Mouse (Mus musculus): ENCODE measurements around the gene AW551984. TPM values are rescaled to one million over a fixed set of nuclear protein-coding genes. Genes with fewer than 3 reads are reported as not detected.

AW551984 gene
- polyA plus RNA-seq, 1 experiment from 2014 or later, result 9.8 TPM

DNA sequence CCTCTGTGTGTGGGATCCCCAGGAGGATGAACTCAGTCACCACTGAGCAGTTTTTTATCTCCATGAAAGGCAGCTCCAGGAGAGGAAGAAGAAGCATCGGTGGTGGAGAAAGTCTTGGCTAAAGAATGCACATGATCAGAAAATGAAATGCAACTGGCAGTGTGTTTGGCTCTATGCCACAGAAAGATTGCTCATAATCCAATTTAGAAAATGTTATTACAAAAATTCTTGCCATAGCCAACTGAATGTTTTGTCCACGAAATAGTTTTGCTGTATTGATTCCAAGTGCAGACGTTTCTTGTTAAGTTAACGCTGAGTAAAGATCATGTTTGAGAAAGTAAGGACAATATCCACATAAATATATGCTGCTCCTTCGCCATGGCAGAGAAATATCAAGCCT, 53.4 kb downstream of the AW551984 start:
- Histone ChIP-seq H3K27me3 (replicated peaks; ENCODE audit: control insufficient read depth, insufficient read depth, low read length) (no peaks in the 10 kb centered on the region), H3K36me3 (ENCODE audit: control insufficient read depth, insufficient read depth) (no peaks in the 10 kb centered on the region), H3K4me2 (replicated peaks; ENCODE audit: low read depth) (no peak overlapping the region), H3K4me3 (ENCODE audit: low read depth, low read length) (no peak overlapping the region), H3K27ac (ENCODE audit: low read depth, low read length) (no peak overlapping the region), H3K9me3 (ENCODE audit: control insufficient read depth) (no peaks in the 10 kb centered on the region), H3K4me1 (replicated peaks; ENCODE audit: control insufficient read depth, insufficient read depth, low read length) (no peaks in the 10 kb centered on the region), H3K9ac (ENCODE audit: low read depth, low read length) (no peak overlapping the region)
- TF ChIP-seq CTCF (IDR thresholded peaks at IDR 0.05; ENCODE audit: low read depth), result no peak
- no peak for ATAC-seq
- 64% methylated on average over 5 of the region's 5 CpGs for WGBS

Other genes starting within 250 kb of the AW551984 start
- gene Olfr951, start 217.0 kb downstream of the AW551984 start, polyA plus RNA-seq (2015; fragmentation: Nextera tagmentation; extraction: Ambion mirVana), result not detected in 2 replicates
- not detected in 2 replicates for gene Olfr952, start 177.3 kb downstream of the AW551984 start, polyA plus RNA-seq (2015; fragmentation: Nextera tagmentation; extraction: Ambion mirVana)
- not detected in 2 replicates for gene Olfr954, start 147.7 kb downstream of the AW551984 start, polyA plus RNA-seq (2015; fragmentation: Nextera tagmentation; extraction: Ambion mirVana)
- not detected in 2 replicates for gene Olfr955, start 132.5 kb downstream of the AW551984 start, polyA plus RNA-seq (2015; fragmentation: Nextera tagmentation; extraction: Ambion mirVana)
- not detected in 2 replicates for gene Olfr44, start 110.4 kb downstream of the AW551984 start, polyA plus RNA-seq (2015; fragmentation: Nextera tagmentation; extraction: Ambion mirVana)
- gene Olfr957, start 88.6 kb downstream of the AW551984 start, polyA plus RNA-seq (2015; fragmentation: Nextera tagmentation; extraction: Ambion mirVana), result not detected in 2 replicates
- gene Olfr958, start 50.3 kb downstream of the AW551984 start, polyA plus RNA-seq (2015; fragmentation: Nextera tagmentation; extraction: Ambion mirVana), result not detected in 2 replicates
- not detected in 2 replicates for gene Olfr959, start 28.8 kb downstream of the AW551984 start, polyA plus RNA-seq (2015; fragmentation: Nextera tagmentation; extraction: Ambion mirVana)
- not detected in 2 replicates for gene Olfr148, start 6.3 kb upstream of the AW551984 start, polyA plus RNA-seq (2015; fragmentation: Nextera tagmentation; extraction: Ambion mirVana)
- gene Olfr960, start 17.0 kb upstream of the AW551984 start, polyA plus RNA-seq (2015; fragmentation: Nextera tagmentation; extraction: Ambion mirVana), result not detected in 2 replicates
- not detected in 2 replicates for gene Olfr961, start 40.7 kb upstream of the AW551984 start, polyA plus RNA-seq (2015; fragmentation: Nextera tagmentation; extraction: Ambion mirVana)
- gene Olfr963, start 62.8 kb upstream of the AW551984 start, polyA plus RNA-seq (2015; fragmentation: Nextera tagmentation; extraction: Ambion mirVana), result not detected in 2 replicates
- gene Olfr149, start 102.7 kb upstream of the AW551984 start, polyA plus RNA-seq (2015; fragmentation: Nextera tagmentation; extraction: Ambion mirVana), result not detected in 2 replicates
- not detected in 2 replicates for gene Olfr965, start 107.0 kb upstream of the AW551984 start, polyA plus RNA-seq (2015; fragmentation: Nextera tagmentation; extraction: Ambion mirVana)
- gene Olfr150, start 126.6 kb upstream of the AW551984 start, polyA plus RNA-seq (2015; fragmentation: Nextera tagmentation; extraction: Ambion mirVana), result not detected in 2 replicates
- not detected in 2 replicates for gene Olfr967, start 141.8 kb upstream of the AW551984 start, polyA plus RNA-seq (2015; fragmentation: Nextera tagmentation; extraction: Ambion mirVana)
- not detected in 2 replicates for gene Olfr968, start 178.8 kb upstream of the AW551984 start, polyA plus RNA-seq (2015; fragmentation: Nextera tagmentation; extraction: Ambion mirVana)
- gene Olfr969, start 186.5 kb upstream of the AW551984 start, polyA plus RNA-seq (2015; fragmentation: Nextera tagmentation; extraction: Ambion mirVana), result not detected in 2 replicates
- gene Olfr970, start 204.5 kb upstream of the AW551984 start, polyA plus RNA-seq (2015; fragmentation: Nextera tagmentation; extraction: Ambion mirVana), result not detected in 2 replicates
- not detected in 2 replicates for gene Olfr971, start 232.5 kb upstream of the AW551984 start, polyA plus RNA-seq (2015; fragmentation: Nextera tagmentation; extraction: Ambion mirVana)

Measured in intestine, postnatal 0 days (tissue).